Comparison of ENCODE assay signal across 25 mouse cellular contexts in genomic region chr9:30581271-30581821, GRCm38 (mm10).
A peak's percentile ranks its signal among the peaks of the same experiment; 100 is the strongest.
DNase-seq lines count a peak whose midpoint lies in the region; ATAC-seq and TF ChIP-seq lines count a peak whose summit lies in the region.
"Had no signal": no experiment of that assay in that cellular context is flagged by ENCODE, and none has a peak within 500 bp of the region (broad histone marks: within the 10 kb centered on the region; RNA-seq: fewer than 3 reads in every experiment).

No protein-coding gene starts in this region.

- 76% methylated on average over 9 of the region's 9 CpGs for WGBS in lung, postnatal 0 days

- no peak overlapping the region for H3K4me3 ChIP-seq in lung, postnatal 0 days (ENCODE audit: low read depth, low read length)
- H3K4me3 ChIP-seq: embryonic facial prominence, embryonic 13.5 days; forebrain, embryonic 15.5 days; heart, embryonic 12.5 days; hindbrain, embryonic 13.5 days; midbrain, embryonic 10.5 days; myocyte had no signal

- no peaks in the 10 kb centered on the region for H3K4me1 ChIP-seq in lung, postnatal 0 days (ENCODE audit: insufficient read depth, low read depth, low read length)
- H3K4me1 ChIP-seq: embryonic facial prominence, embryonic 13.5 days; forebrain, embryonic 15.5 days; hindbrain, embryonic 13.5 days; midbrain, embryonic 10.5 days had no signal

- no peaks in the 10 kb centered on the region for H3K9me3 ChIP-seq in lung, postnatal 0 days (ENCODE audit: low read length)
- H3K9me3 ChIP-seq: embryonic facial prominence, embryonic 13.5 days; forebrain, embryonic 15.5 days; heart, embryonic 12.5 days; hindbrain, embryonic 13.5 days; midbrain, embryonic 10.5 days had no signal

- H3K9ac ChIP-seq in lung, postnatal 0 days (replicated peaks; ENCODE audit: low read depth), result no peak overlapping the region
- H3K9ac ChIP-seq: embryonic facial prominence, embryonic 13.5 days; forebrain, embryonic 15.5 days; heart, embryonic 12.5 days; hindbrain, embryonic 13.5 days had no signal

- H3K27ac ChIP-seq in lung, postnatal 0 days (ENCODE audit: low read length), result no peak overlapping the region
- H3K27ac ChIP-seq: embryonic facial prominence, embryonic 13.5 days; forebrain, embryonic 15.5 days; hindbrain, embryonic 13.5 days; kidney, postnatal 0 days; midbrain, embryonic 10.5 days had no signal

- intact Hi-C loops in heart, postnatal 10 days (cut with DNase I), result no loop called here

- H3K36me3 ChIP-seq in lung, postnatal 0 days (ENCODE audit: insufficient read depth, low read length), result no peaks in the 10 kb centered on the region
- H3K36me3 ChIP-seq: embryonic facial prominence, embryonic 13.5 days; forebrain, embryonic 15.5 days; heart, embryonic 12.5 days; hindbrain, embryonic 13.5 days; midbrain, embryonic 10.5 days had no signal

- no peaks in the 10 kb centered on the region for H3K27me3 ChIP-seq in lung, postnatal 0 days (replicated peaks; ENCODE audit: insufficient read depth, low read length)
- H3K27me3 ChIP-seq: embryonic facial prominence, embryonic 13.5 days; forebrain, embryonic 15.5 days; heart, embryonic 12.5 days; hindbrain, embryonic 13.5 days had no signal

- DNase-seq in adrenal gland, adult 8-10 months, result peak; percentile 22
- no peak for DNase-seq in adrenal gland, adult 18-20 months (ENCODE audit: low spot score in 2 of 2)
- DNase-seq in heart, adult 18-20 months, result peak; percentile 51 to 66
- no peak for DNase-seq in heart, postnatal 10 days
- DNase-seq in lung, postnatal 0 days (ENCODE audit: low spot score), result peak; percentile 34
- no peak for DNase-seq in lung, postnatal 14 days
- DNase-seq in skeletal muscle tissue, adult 2 months (ENCODE audit: low read depth, low spot score), result peak; percentile 44
- no peak for DNase-seq in c-Kit-positive CD71-positive TER-119-positive erythroid progenitor cells, embryonic 14.5 days (ENCODE audit: low spot score)
- DNase-seq: cerebellum, adult 8-10 months; cerebellum, postnatal 36 days; embryo, embryonic 11 days; heart, postnatal 14 days; kidney, adult 11 months; right cerebral cortex, adult 18-20 months; right cerebral cortex, postnatal 4 days; thymus, adult 18-20 months; thymus, postnatal 4 days had no signal

- no peak for TF ChIP-seq EP300 in lung, postnatal 0 days (IDR thresholded peaks at IDR 0.05)

- TF ChIP-seq CTCF in lung, postnatal 0 days (IDR thresholded peaks at IDR 0.05), result no peak

- no peak overlapping the region for H3K4me2 ChIP-seq in lung, postnatal 0 days (replicated peaks; ENCODE audit: low read depth, low read length)
- H3K4me2 ChIP-seq: embryonic facial prominence, embryonic 13.5 days; forebrain, embryonic 15.5 days; heart, embryonic 12.5 days; hindbrain, embryonic 13.5 days had no signal

- no peak for ATAC-seq in lung, postnatal 0 days
- ATAC-seq: forebrain, embryonic 15.5 days; midbrain, embryonic 16.5 days had no signal

Comparison
In these comparisons a context has a peak if more than half of its experiments do, and no peak if none do; other contexts are left out.
1. DNase-seq: peak in adrenal gland, adult 8-10 months (single experiment), heart, adult 18-20 months (2 of 2), lung, postnatal 0 days (single experiment) and skeletal muscle tissue, adult 2 months (single experiment); none in adrenal gland, adult 18-20 months (0 of 2), heart, postnatal 10 days (0 of 2), lung, postnatal 14 days (single experiment) and c-Kit-positive CD71-positive TER-119-positive erythroid progenitor cells, embryonic 14.5 days (single experiment).